Mouse (Mus musculus): Measurements from ENCODE around the gene Bod1l. TPM values are rescaled to one million over a fixed set of nuclear protein-coding genes. Genes with fewer than 3 reads are reported as not detected.

The Bod1l gene
- polyA plus RNA-seq, 1 experiment, result 16.0 TPM

DNA sequence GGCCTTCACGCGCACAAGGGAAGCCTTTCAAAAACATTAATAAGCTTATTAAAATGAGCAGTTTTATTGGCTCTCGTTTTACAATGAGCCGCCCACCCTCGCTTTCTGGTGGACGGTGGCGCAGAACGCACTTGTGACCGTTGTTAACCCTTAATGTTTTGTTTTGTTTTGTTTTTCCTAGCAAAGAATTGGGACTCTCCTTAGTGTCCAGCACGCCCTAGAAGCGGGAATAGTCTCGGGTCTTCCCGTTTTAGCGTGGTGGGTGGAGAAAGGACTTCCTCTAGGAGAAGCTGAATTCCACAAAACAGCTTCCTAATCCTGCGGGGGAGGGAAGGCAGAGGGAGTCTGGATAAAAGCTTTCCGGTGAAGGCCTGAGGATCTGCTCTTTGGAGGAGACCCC lies 89.3 kb downstream of the Bod1l start:
- H3K27ac ChIP-seq (ENCODE audit: insufficient read depth, low read length), result no peak overlapping the region
- H3K4me3 ChIP-seq (ENCODE audit: insufficient read depth, low read length), result no peak overlapping the region
- no peaks in the 10 kb centered on the region for H3K4me1 ChIP-seq (ENCODE audit: control insufficient read depth, insufficient read depth, low read length)
- no peak for TF ChIP-seq POLR2A (IDR thresholded peaks at IDR 0.05; ENCODE audit: extremely low read depth, insufficient read depth, low read length)
- no peak for TF ChIP-seq CTCF (IDR thresholded peaks at IDR 0.05; ENCODE audit: extremely low read depth, insufficient read depth, low read length)

DNA sequence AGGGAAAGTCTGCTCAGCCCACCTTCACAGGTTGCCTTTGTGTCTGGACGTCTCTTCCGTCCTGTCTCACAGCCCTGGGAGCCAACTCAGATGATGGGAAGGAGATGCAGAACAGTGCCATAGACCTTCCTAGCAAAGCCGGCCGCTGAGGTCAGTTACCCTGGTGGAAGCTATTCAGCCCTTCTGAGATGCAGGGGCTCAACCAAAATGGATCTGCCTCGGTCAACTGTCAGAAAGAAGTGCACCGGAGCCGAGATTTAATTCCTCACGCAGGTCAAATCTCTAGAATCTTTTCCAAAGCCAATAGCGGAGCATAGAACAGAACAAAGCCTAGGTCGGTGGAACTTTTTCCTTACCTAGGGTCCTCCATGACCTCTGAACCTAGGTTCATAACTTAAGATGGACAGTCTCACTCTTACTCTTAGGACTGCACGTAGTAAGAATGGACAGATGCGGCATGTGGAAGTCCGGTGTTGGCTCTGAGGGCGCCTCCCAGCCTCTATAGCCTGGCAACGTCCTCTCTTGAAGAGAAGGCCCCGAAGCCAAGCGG lies 89.8 kb downstream of the Bod1l start:
- Histone ChIP-seq H3K4me1 (ENCODE audit: control insufficient read depth, insufficient read depth, low read length) (no peaks in the 10 kb centered on the region), H3K4me3 (ENCODE audit: insufficient read depth, low read length) (no peak overlapping the region), H3K27ac (ENCODE audit: insufficient read depth, low read length) (no peak overlapping the region)
- no peak for TF ChIP-seq POLR2A (IDR thresholded peaks at IDR 0.05; ENCODE audit: extremely low read depth, insufficient read depth, low read length)
- TF ChIP-seq CTCF (IDR thresholded peaks at IDR 0.05; ENCODE audit: extremely low read depth, insufficient read depth, low read length), result no peak

DNA sequence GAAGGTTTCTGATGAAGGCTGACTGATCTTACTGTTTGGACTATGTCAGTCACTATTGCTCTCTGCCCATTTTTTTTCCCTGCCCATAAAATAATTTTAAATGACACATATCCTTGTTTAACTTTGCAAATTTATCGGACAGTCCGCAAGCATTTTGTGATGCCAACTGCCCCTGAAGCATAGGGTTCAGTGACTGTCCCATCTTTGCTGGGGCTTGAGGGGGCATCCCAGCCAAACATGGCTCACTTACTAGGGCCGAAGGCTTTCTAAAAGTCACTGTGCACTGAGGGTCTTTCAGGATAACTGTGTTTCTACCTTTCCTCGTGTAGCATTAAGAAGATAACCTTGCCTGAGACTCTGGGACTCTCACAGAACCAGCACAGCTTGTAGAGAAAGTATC lies 91.4 kb downstream of the Bod1l start:
- H3K4me3 ChIP-seq (ENCODE audit: insufficient read depth, low read length), result no peak overlapping the region
- H3K27ac ChIP-seq (ENCODE audit: insufficient read depth, low read length), result no peak overlapping the region
- H3K4me1 ChIP-seq (ENCODE audit: control insufficient read depth, insufficient read depth, low read length), result no peaks in the 10 kb centered on the region
- TF ChIP-seq POLR2A (IDR thresholded peaks at IDR 0.05; ENCODE audit: extremely low read depth, insufficient read depth, low read length), result no peak
- TF ChIP-seq CTCF (IDR thresholded peaks at IDR 0.05; ENCODE audit: extremely low read depth, insufficient read depth, low read length), result no peak

DNA sequence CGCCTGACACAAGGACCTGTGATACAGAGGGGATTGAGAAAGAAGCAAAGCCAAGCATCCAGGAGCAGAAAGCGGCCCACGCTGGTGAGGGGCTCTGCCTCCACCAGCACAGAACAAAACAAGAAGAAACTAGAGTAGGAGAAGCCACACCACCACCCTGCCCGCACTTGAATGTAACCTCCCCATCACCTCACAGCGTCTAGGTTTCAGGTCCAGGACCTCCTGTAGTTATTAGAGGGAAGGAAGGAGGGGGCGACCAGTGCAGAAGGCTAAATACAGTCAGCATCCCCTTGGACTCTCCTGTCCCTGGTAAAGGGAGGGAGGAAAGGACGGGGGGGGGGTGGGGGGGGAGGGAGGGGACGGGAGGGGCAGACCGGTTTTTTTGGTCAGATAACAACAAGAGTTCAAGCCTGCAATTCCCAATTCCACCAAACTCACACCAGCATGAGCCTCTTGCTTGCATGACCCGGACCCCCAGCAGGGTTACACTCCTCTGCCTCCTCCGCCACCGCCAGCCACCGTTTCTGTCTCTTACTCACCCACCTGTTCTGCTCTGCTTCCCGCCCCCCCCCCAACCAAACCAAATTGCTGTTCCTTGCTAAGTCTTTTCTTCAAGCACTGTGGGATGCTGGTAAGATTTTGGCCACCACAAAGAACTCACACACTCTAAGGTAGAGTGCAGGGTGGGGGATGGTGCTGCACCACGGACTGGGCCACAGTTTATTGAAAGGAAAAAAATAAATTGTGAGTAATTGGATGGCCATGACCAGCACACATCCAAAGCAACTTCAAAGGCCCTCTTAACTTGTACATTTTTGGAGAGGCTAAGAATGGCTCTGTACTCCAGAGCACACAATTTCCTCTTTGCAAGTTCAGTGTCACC lies 99.0 kb downstream of the Bod1l start:
- TF ChIP-seq CTCF (IDR thresholded peaks at IDR 0.05; ENCODE audit: extremely low read depth, insufficient read depth, low read length), result no peak
- no peak for TF ChIP-seq POLR2A (IDR thresholded peaks at IDR 0.05; ENCODE audit: extremely low read depth, insufficient read depth, low read length)
- Histone ChIP-seq H3K4me1 (ENCODE audit: control insufficient read depth, insufficient read depth, low read length) (no peaks in the 10 kb centered on the region), H3K27ac (ENCODE audit: insufficient read depth, low read length) (no peak overlapping the region), H3K4me3 (ENCODE audit: insufficient read depth, low read length) (no peak overlapping the region)

DNA sequence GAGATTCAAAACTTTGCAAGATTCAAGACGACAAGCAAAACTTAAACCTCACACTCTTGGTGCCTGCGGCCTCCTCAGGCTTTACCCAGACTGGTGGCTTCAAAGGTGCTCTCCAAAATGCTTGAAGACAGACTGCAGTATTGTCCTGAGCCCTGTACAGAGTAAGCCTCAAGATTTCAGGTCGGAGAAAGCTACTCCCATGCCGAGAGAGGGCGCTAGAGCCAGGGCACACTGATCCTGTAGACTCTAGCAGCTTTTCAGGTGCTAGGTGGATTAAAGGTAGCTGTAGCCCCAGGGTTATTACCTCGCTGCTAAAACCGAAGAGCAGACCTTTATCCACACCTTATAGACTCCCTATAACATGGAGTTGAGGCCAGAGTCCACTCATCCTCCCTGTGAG lies 99.9 kb downstream of the Bod1l start:
- H3K4me1 ChIP-seq (ENCODE audit: control insufficient read depth, insufficient read depth, low read length), result no peaks in the 10 kb centered on the region

DNA sequence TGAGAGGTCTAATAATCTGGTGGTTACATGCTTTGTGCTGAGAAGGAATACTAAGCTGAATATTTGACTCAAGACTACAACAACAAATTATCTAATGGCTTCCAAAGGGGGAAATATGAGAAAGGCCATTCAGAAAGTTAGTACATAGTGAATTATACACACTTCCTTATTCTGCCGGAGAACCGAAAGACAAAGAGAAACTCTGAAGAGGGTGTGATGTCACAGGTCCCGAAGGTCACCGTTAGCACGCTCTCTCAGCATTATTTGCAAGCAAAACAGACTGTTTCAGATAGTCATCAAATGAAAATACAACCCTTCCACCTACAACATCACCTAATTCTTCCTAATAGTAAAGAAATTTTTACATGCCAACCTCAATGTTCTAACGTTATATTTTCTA lies 105.3 kb downstream of the Bod1l start:
- Histone ChIP-seq H3K4me1 (ENCODE audit: control insufficient read depth, insufficient read depth, low read length) (no peaks in the 10 kb centered on the region), H3K27ac (ENCODE audit: insufficient read depth, low read length) (no peak overlapping the region), H3K4me3 (ENCODE audit: insufficient read depth, low read length) (no peak overlapping the region)
- TF ChIP-seq POLR2A (IDR thresholded peaks at IDR 0.05; ENCODE audit: extremely low read depth, insufficient read depth, low read length) (no peak), CTCF (IDR thresholded peaks at IDR 0.05; ENCODE audit: extremely low read depth, insufficient read depth, low read length) (no peak)

More for the DNA sequence above, 99.9 kb downstream of the Bod1l start:
- Histone ChIP-seq H3K27ac (ENCODE audit: insufficient read depth, low read length) (no peak overlapping the region), H3K4me3 (ENCODE audit: insufficient read depth, low read length) (no peak overlapping the region)
- TF ChIP-seq CTCF (IDR thresholded peaks at IDR 0.05; ENCODE audit: extremely low read depth, insufficient read depth, low read length) (no peak), POLR2A (IDR thresholded peaks at IDR 0.05; ENCODE audit: extremely low read depth, insufficient read depth, low read length) (no peak)

Other genes starting within 250 kb of the Bod1l start
- gene Rab28, start 136.2 kb downstream of the Bod1l start, polyA plus RNA-seq (2012; rRNA removed), result 68.4 and 70.6 TPM in 2 replicates
- gene Nkx3-2, start 79.8 kb downstream of the Bod1l start, polyA plus RNA-seq (2012; rRNA removed), result not detected in 2 replicates
- 0.04 TPM in 1 of 2 replicates, not detected in the other for gene Gm16223, start 223.6 kb upstream of the Bod1l start, polyA plus RNA-seq (2012; rRNA removed)